Mouse (Mus musculus) lung, postnatal 0 days (tissue): ENCODE results near the gene Pi4k2b. TPM values are rescaled to one million over a fixed set of nuclear protein-coding genes. Genes with fewer than 3 reads are reported as not detected.

Experiments
- ATAC-seq: fragments of 200-750 bp; cut with Nextera tagmentation; 2 replicates; pipeline ENCODE4 v1.8.0; 2017; ENCODE audit warnings: moderate library complexity
- DNase-seq: peaks from one replicate; pipeline ENCODE4 v3.0.0-alpha.2; 2016; ENCODE audit warnings: low spot score
- H3K27ac ChIP-seq: fragments of 300-500 bp; sonication (generic); 2 replicates; pipeline ENCODE4 v1.5.1; 2014; ENCODE audit warnings: antibody characterized with exemption, mild to moderate bottlenecking, low read length, mixed read lengths
- H3K27me3 ChIP-seq: fragments of 300-500 bp; sonication (generic); replicated peaks from 2 replicates; pipeline ENCODE4 v1.6.1; 2014; ENCODE audit warnings: low read length, mixed read lengths; ENCODE audit not compliant: insufficient read depth
- H3K36me3 ChIP-seq: fragments of 300-500 bp; sonication (generic); 2 replicates; pipeline ENCODE4 v1.6.1; 2014; ENCODE audit warnings: low read length, mixed read lengths; ENCODE audit not compliant: insufficient read depth
- H3K4me1 ChIP-seq: fragments of 300-500 bp; sonication (generic); 2 replicates; pipeline ENCODE4 v1.6.1; 2014; ENCODE audit warnings: antibody characterized with exemption, low read depth, low read length, mixed read lengths; ENCODE audit not compliant: insufficient read depth
- H3K4me2 ChIP-seq: fragments of 300-500 bp; sonication (generic); replicated peaks from 2 replicates; pipeline ENCODE4 v1.6.1; 2014; ENCODE audit warnings: low read depth, mild to moderate bottlenecking, low read length, moderate library complexity, mixed read lengths
- H3K4me3 ChIP-seq: fragments of 300-500 bp; sonication (generic); 2 replicates; pipeline ENCODE4 v1.5.1; 2014; ENCODE audit warnings: low read depth, low read length
- H3K9ac ChIP-seq: fragments of 300-500 bp; sonication (generic); replicated peaks from 2 replicates; pipeline ENCODE4 v1.6.1; 2014; ENCODE audit warnings: low read depth, mild to moderate bottlenecking
- H3K9me3 ChIP-seq: fragments of 300-500 bp; sonication (generic); 2 replicates; pipeline ENCODE4 v1.6.1; 2016; ENCODE audit warnings: low read length, mixed read lengths
- CTCF ChIP-seq: IDR thresholded peaks from 2 replicates; pipeline ENCODE4 v1.5.1; 2016; ENCODE audit warnings: antibody characterized with exemption, mild to moderate bottlenecking
- EP300 ChIP-seq: IDR thresholded peaks from 2 replicates; pipeline ENCODE4 v1.6.1; 2016; ENCODE audit warnings: antibody characterized with exemption, mild to moderate bottlenecking, control low read depth
- WGBS: fragments of 180-500 bp; shearing (Covaris S2); extraction: QIAGEN DNeasy Blood & Tissue Kit; methylation state at CpG from one replicate; pipeline ENCODE4 v1.1.7; 2014; 5-methylcytosine and 5-hydroxymethylcytosine counted together
- polyA plus RNA-seq: library from polyadenylated mRNA; unstranded; fragments of >200 nt; fragmentation: Nextera tagmentation; extraction: Ambion mirVana; gene quantifications from 2 replicates; pipeline ENCODE4 v1.2.1, GENCODE M21; 2015

The Pi4k2b gene
- polyA plus RNA-seq, 1 experiment from 2014 or later: 117 TPM

GRCm38 (mm10) chr5:52807030-52807429 lies 65.7 kb downstream of the Pi4k2b start:
- Histone ChIP-seq H3K27me3 (no peaks in the 10 kb centered on the region), H3K4me3 (no peak overlapping the region), H3K9me3 (no peaks in the 10 kb centered on the region), H3K36me3 (peaks cover 9% of the 10 kb centered on the region; the same call in 1 of the 2 replicates), H3K9ac (no peak overlapping the region), H3K4me2 (no peak overlapping the region), H3K4me1 (no peaks in the 10 kb centered on the region), H3K27ac (no peak overlapping the region)
- no peak for TF ChIP-seq EP300
- TF ChIP-seq CTCF: no peak
- DNase-seq (no peak), ATAC-seq (no peak)
- WGBS: 82% methylated on average over 7 of the region's 7 CpGs

DNA sequence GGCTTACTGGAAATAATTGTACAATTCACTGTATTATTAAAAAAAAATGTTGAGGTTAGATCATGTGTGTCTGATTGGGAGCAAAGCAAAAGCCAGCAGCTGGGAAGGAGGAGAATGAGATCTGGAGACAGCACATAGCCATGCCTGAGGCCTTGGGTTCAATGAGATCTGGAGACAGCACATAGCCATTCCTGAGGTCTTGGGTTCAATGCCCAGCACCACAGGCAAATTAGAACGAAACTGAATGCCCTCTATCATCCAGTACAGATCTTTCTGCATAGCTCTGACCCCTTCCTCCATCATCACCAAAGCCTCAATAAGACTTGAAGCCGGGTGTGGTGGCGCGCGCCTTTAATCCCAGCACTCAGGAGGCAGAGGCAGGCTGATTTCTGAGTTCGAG lies 69.1 kb downstream of the Pi4k2b start:
- Histone ChIP-seq H3K9ac (no peak overlapping the region), H3K4me1 (no peaks in the 10 kb centered on the region), H3K27me3 (no peaks in the 10 kb centered on the region), H3K36me3 (peaks cover 9% of the 10 kb centered on the region; the same call in 1 of the 2 replicates), H3K9me3 (no peaks in the 10 kb centered on the region), H3K4me3 (no peak overlapping the region), H3K27ac (no peak overlapping the region), H3K4me2 (no peak overlapping the region)
- TF ChIP-seq EP300 (no peak), CTCF (no peak)
- DNase-seq: no peak
- over 99% methylated on average over 6 of the region's 6 CpGs for WGBS
- no peak for ATAC-seq

DNA sequence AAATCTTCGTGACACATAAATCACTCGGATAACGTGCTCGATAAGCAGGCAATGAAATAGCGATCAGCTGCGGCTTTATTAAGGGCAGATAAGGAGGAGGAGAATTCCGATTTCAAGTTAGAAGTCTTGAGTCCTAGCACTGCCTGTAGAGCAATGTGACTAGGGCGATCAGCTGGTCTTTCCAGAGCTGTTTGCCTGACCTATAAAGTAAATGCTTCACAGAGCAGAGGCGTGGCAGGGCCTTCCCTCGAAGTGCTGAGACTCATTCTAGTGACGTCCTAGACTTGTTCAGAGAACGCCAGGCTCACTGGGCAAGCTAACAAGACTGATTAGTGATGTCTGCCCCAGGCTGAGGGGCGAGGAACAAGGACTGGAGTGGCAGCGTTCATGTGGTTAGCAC lies 69.7 kb downstream of the Pi4k2b start:
- Histone ChIP-seq H3K36me3 (peaks cover 15% of the 10 kb centered on the region; the same call in 1 of the 2 replicates), H3K27ac (no peak overlapping the region), H3K4me3 (no peak overlapping the region), H3K27me3 (no peaks in the 10 kb centered on the region), H3K9me3 (no peaks in the 10 kb centered on the region), H3K4me2 (no peak overlapping the region), H3K9ac (no peak overlapping the region), H3K4me1 (no peaks in the 10 kb centered on the region)
- 85% methylated on average over 14 of the region's 14 CpGs for WGBS
- ATAC-seq: peak; percentile 44; the same call in 1 of the 2 replicates
- DNase-seq: peak; percentile 17
- no peak for TF ChIP-seq EP300
- no peak for TF ChIP-seq CTCF

GRCm38 (mm10) chr5:52812456-52812855 lies 71.1 kb downstream of the Pi4k2b start:
- Histone ChIP-seq H3K9ac (no peak overlapping the region), H3K4me2 (no peak overlapping the region), H3K4me1 (no peaks in the 10 kb centered on the region), H3K4me3 (no peak overlapping the region), H3K27me3 (no peaks in the 10 kb centered on the region), H3K9me3 (no peaks in the 10 kb centered on the region), H3K36me3 (peaks cover 18% of the 10 kb centered on the region; the same call in 1 of the 2 replicates), H3K27ac (no peak overlapping the region)
- 92% methylated on average over 10 of the region's 10 CpGs for WGBS
- ATAC-seq (no peak), DNase-seq (no peak)
- TF ChIP-seq EP300 (no peak), CTCF (no peak)

DNA sequence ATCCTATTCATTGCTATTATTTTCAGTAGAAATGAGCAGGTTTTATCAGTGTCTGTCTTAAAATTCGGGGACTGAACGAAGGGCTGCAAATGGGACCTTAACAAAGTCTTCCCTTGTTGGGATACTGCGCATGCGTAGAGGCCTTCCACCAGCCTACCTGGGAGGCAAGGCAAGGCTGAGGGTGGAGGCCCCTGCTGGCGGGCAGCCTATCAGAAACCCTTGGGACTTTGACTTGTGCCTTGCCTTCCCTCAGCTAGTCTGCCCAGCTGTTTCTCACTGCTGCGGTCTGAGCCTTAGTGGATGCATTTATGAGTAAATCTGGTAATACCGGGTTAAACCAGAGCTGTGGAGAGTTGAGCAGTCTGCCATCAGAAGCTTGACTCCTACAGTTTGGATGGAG lies 71.9 kb downstream of the Pi4k2b start:
- Histone ChIP-seq H3K27me3 (no peaks in the 10 kb centered on the region), H3K36me3 (peaks cover 16% of the 10 kb centered on the region; the same call in 1 of the 2 replicates), H3K9me3 (no peaks in the 10 kb centered on the region), H3K9ac (no peak overlapping the region), H3K4me1 (no peaks in the 10 kb centered on the region), H3K27ac (no peak overlapping the region), H3K4me2 (no peak overlapping the region), H3K4me3 (no peak overlapping the region)
- 89% methylated on average over 7 of the region's 7 CpGs for WGBS
- TF ChIP-seq CTCF (no peak), EP300 (no peak)
- DNase-seq (no peak), ATAC-seq (no peak)

GRCm38 (mm10) chr5:52818676-52819075 lies 77.3 kb downstream of the Pi4k2b start:
- no peak for TF ChIP-seq EP300
- TF ChIP-seq CTCF: no peak
- Histone ChIP-seq H3K27me3 (no peaks in the 10 kb centered on the region), H3K9me3 (no peaks in the 10 kb centered on the region), H3K4me2 (no peak overlapping the region), H3K36me3 (peaks cover 9% of the 10 kb centered on the region; the same call in 1 of the 2 replicates), H3K27ac (no peak overlapping the region), H3K9ac (no peak overlapping the region), H3K4me3 (no peak overlapping the region), H3K4me1 (no peaks in the 10 kb centered on the region)
- 89% methylated on average over 7 of the region's 7 CpGs for WGBS
- DNase-seq (no peak), ATAC-seq (no peak)

Other genes with a start within 250 kb of the Pi4k2b start
- 2.0 and 2.1 TPM in 2 replicates for gene Lgi2, start 175.1 kb upstream of the Pi4k2b start, polyA plus RNA-seq
- 9.0 and 9.9 TPM in 2 replicates for gene Sepsecs, start 71.9 kb upstream of the Pi4k2b start, polyA plus RNA-seq
- 5.2 and 6.2 TPM in 2 replicates for gene Zcchc4, start 33.8 kb downstream of the Pi4k2b start, polyA plus RNA-seq
- 65.3 and 66.6 TPM in 2 replicates for gene Anapc4, start 92.4 kb downstream of the Pi4k2b start, polyA plus RNA-seq